Mouse (Mus musculus): ENCODE measurements at regions not wholly inside any gene's neighbourhood (a gene's known extent, or its start where the extent isn't known, plus 50 kb on each side); places are given as distances from the start of the nearest gene placed in this dataset.

GRCm38 (mm10) chr4:8957771-8958170, 718.9 kb upstream of the Car8 start:
- TF ChIP-seq POLR2A (IDR thresholded peaks at IDR 0.05; ENCODE audit: low read depth, low read length) (no peak), CTCF (IDR thresholded peaks at IDR 0.05; ENCODE audit: extremely low read depth, insufficient read length, insufficient replicate concordance, low read depth, low read length) (no peak)

All from small intestine, adult 2 months (tissue).